Mouse (Mus musculus): ENCODE data around the gene Jup. TPM values are rescaled to one million over a fixed set of nuclear protein-coding genes. Genes with fewer than 3 reads are reported as not detected.
A peak's percentile ranks its signal among the peaks of the same experiment; 100 is the strongest.

Jup gene
- polyA plus RNA-seq, 1 experiment from 2014 or later: 73.6 TPM

DNA sequence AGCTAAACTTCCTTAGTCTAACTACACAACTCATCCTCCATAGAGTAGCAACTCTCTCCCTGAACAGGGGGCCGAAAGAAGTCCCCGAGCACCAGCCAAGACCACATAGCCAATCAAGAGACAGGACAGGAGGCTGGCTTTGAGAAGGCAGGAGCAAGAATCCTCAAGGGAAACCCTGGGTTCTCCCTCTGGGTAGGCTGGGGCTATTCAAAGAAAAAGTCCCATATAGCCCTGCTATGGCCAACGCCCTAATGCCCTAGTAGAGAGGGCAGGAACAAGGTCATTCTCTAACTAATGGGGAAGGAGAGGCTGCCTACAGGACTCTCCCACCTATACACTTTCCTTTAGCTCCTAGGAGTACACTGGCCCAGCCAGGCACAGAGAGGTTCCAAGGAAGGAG lies 12.5 kb downstream of the Jup start:
- Histone ChIP-seq H3K9me3 (no peaks in the 10 kb centered on the region), H3K4me3 (no peak overlapping the region), H3K4me2 (replicated peaks) (no peak overlapping the region), H3K27me3 (no peaks in the 10 kb centered on the region), H3K36me3 (peaks cover 57% of the 10 kb centered on the region), H3K9ac (no peak overlapping the region), H3K4me1 (peaks cover 19% of the 10 kb centered on the region), H3K27ac (no peak overlapping the region)
- 78% methylated on average over 3 of the region's 3 CpGs for WGBS
- no peak for ATAC-seq (ENCODE audit: low FRiP score, low read depth)

DNA sequence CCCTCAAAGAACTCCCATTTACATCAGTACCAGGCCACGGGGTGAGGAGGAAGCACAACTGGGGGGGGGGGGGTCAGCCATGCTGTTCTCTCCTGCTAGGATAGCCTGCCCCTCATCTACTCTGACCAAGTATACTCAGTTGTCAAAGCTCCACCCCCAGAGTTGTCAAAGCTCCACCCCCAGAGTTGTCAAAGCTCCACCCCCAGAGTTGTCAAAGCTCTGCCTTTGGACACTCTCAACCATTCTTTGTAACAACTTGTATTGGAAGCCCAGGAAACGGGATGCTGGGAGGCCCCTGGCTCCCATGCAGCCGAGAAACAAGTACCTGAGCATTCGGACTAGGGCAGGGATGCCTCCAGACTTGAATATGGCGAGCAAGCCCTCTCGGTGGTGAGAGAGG lies 14.9 kb downstream of the Jup start:
- H3K4me3 ChIP-seq: no peak overlapping the region
- ATAC-seq (ENCODE audit: low FRiP score, low read depth): no peak

DNA sequence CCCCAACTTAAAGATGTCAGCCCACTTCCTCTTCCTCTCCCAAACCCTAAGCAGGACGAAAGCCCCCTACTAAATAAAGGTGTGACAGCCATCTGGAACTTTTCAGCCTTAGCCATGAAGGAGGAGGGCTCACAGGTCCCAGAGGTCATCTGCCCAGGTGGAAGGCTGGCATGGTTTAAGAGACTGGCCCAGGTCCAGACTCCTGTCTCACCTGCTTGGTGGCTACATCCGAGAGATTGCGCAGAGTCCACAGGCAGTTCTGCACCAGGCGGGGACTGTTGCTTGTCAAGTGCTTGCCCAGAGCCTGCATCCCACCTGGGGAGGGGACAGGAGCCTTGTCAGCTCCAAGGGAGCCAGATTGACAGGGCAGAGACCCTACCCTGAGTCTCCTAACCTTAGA lies 18.3 kb downstream of the Jup start:
- 84% methylated on average over 4 of the region's 4 CpGs for WGBS
- no peak overlapping the region for H3K4me3 ChIP-seq

More for the DNA sequence above, 14.9 kb downstream of the Jup start:
- H3K27ac ChIP-seq: no peak overlapping the region
- H3K4me1 ChIP-seq: peaks cover 7% of the 10 kb centered on the region
- no peak overlapping the region for H3K4me2 ChIP-seq (replicated peaks)
- no peak overlapping the region for H3K9ac ChIP-seq
- H3K27me3 ChIP-seq: no peaks in the 10 kb centered on the region
- whole genome bisulfite sequencing: 74% methylated on average over 6 of the region's 6 CpGs
- H3K9me3 ChIP-seq: no peaks in the 10 kb centered on the region
- peaks cover 76% of the 10 kb centered on the region for H3K36me3 ChIP-seq

DNA sequence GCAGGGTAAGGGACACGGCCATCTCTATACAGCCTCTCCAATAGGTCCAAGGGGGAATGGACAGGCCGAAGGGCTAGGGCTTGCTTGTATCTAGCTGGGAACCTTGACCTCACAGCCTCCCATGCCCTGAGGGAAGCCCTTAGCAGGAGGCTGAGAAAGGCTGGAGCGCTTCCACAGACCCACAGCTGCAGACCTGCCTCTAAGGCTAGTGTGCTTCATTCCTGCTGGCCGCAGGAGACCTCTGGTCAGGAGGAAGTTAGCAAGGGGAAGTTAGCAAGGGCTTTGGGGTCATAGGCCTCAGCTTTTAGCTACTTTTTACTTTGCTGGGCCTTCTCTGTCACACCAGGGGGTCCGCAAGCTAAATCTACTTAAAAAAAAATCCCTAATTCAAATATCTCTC lies 19.1 kb downstream of the Jup start:
- WGBS: 92% methylated on average over 5 of the region's 5 CpGs
- H3K9me3 ChIP-seq: no peaks in the 10 kb centered on the region
- H3K4me1 ChIP-seq: no peaks in the 10 kb centered on the region
- peaks cover 89% of the 10 kb centered on the region for H3K36me3 ChIP-seq
- H3K27me3 ChIP-seq: no peaks in the 10 kb centered on the region
- no peak overlapping the region for H3K4me2 ChIP-seq (replicated peaks)
- H3K9ac ChIP-seq: no peak overlapping the region
- no peak overlapping the region for H3K27ac ChIP-seq
- H3K4me3 ChIP-seq: no peak overlapping the region
- no peak for ATAC-seq (ENCODE audit: low FRiP score, low read depth)

More for the DNA sequence above, 18.3 kb downstream of the Jup start:
- no peak overlapping the region for H3K27ac ChIP-seq
- H3K27me3 ChIP-seq: no peaks in the 10 kb centered on the region
- peaks cover 88% of the 10 kb centered on the region for H3K36me3 ChIP-seq
- ATAC-seq (ENCODE audit: low FRiP score, low read depth): no peak
- no peaks in the 10 kb centered on the region for H3K9me3 ChIP-seq
- no peaks in the 10 kb centered on the region for H3K4me1 ChIP-seq
- H3K4me2 ChIP-seq (replicated peaks): no peak overlapping the region
- H3K9ac ChIP-seq: no peak overlapping the region

DNA sequence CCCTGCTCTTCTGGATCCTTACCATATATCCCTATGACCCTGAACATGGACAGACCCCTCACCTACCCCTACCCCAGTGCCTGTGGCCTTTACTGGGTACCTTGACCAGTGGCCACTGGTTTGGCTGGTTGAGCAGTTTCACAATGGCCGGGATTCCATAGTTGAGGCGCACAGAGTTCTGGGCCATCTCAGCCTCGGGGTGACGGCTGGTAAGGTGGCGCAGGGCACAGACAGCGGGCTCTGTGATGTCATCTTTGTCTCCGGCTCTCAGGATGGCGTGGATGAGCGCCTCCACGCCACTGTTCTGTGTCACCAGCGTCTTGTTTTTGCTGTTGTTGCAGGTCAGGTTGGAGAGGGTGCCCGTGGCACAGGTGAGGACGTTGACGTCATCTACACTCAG lies 19.6 kb downstream of the Jup start:
- WGBS: 94% methylated on average over 14 of the region's 14 CpGs
- Histone ChIP-seq H3K9me3 (no peaks in the 10 kb centered on the region), H3K9ac (no peak overlapping the region), H3K27me3 (no peaks in the 10 kb centered on the region), H3K4me1 (no peaks in the 10 kb centered on the region), H3K4me2 (replicated peaks) (no peak overlapping the region), H3K4me3 (no peak overlapping the region), H3K36me3 (peaks cover 88% of the 10 kb centered on the region), H3K27ac (no peak overlapping the region)
- no peak for ATAC-seq (ENCODE audit: low FRiP score, low read depth)

DNA sequence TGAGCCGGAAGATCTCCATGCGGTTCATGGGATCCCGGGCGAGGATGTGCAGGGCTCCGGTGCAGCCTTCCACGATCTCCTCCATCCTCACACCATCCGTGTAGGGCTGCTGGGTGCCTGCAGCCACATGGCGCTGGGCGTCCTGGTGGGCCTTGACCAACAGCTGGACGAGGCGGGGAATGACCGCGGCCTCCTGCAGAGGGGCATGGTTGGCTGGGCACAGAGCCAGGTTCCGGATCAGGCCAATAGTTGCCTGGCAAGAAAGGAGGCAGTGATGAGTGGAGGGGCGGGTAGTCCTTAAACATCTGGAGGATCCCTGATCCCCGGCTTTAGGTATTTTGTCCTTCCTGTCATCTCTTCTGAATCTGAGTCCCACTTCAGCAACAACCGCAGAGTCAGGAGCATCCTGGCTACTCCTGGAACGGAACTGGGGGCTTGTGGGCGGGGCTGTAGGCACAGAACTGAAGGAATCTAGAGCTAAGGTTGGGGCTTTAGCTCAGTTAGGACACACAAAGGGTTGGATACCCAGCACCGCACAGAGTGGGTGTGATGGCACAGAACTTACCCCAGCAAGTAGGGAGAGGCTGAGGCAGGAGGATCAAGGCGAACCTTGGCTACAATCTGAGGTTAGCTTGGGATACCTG lies 20.7 kb downstream of the Jup start:
- Histone ChIP-seq H3K9ac (no peak overlapping the region), H3K4me3 (no peak overlapping the region), H3K27ac (no peak overlapping the region), H3K9me3 (no peaks in the 10 kb centered on the region), H3K36me3 (peaks cover 88% of the 10 kb centered on the region), H3K4me2 (replicated peaks) (no peak overlapping the region), H3K4me1 (no peaks in the 10 kb centered on the region), H3K27me3 (no peaks in the 10 kb centered on the region)
- no peak for ATAC-seq (ENCODE audit: low FRiP score, low read depth)
- WGBS: 90% methylated on average over 21 of the region's 21 CpGs

DNA sequence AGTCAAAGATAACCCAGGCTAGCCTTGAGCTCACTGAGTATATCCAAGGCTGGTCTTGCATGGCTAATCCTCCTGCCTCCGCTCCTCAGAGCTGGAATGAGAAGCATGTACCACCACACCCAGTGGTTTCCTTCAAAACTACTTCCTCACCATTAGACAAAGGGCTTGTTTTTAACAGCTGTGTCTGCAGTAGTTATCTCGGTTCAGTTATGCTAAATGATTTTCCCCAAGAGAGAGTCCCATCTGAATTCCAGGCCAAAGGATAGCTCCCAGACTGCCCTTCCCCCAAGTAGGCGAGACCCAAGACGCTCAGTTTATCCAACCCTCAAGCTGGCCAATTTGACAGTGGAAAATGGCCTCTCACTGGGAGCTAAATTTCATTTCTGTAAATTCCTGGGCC lies 21.6 kb downstream of the Jup start:
- 78% methylated on average over 4 of the region's 4 CpGs for WGBS
- no peak overlapping the region for H3K27ac ChIP-seq
- no peak overlapping the region for H3K4me3 ChIP-seq
- peaks cover 83% of the 10 kb centered on the region for H3K36me3 ChIP-seq
- H3K9me3 ChIP-seq: no peaks in the 10 kb centered on the region
- H3K4me1 ChIP-seq: no peaks in the 10 kb centered on the region
- H3K4me2 ChIP-seq (replicated peaks): no peak overlapping the region
- no peak overlapping the region for H3K9ac ChIP-seq
- H3K27me3 ChIP-seq: no peaks in the 10 kb centered on the region
- ATAC-seq (ENCODE audit: low FRiP score, low read depth): no peak

DNA sequence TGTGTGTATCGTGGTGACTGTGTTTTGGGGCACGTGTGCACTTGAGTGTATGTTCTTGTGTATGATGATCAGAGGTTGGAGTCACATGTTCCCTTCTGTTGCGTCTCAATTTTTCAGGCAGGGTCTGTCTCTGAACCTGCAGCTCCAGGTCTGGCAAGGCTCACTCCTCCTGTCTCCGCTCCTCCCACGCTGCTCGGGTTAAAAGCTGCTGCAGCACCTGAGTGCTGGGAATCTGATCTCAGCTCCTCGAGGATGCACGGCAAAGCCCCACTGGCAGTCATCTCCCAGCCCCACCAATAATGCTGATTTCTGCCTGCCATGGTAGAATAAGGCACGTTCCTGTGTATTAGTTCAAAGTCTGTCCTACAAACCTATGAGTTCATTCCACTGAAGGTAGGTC lies 22.4 kb downstream of the Jup start:
- Histone ChIP-seq H3K4me3 (no peak overlapping the region), H3K4me1 (no peaks in the 10 kb centered on the region), H3K4me2 (replicated peaks) (no peak overlapping the region), H3K27ac (no peak overlapping the region), H3K9ac (no peak overlapping the region), H3K36me3 (peaks cover 76% of the 10 kb centered on the region), H3K9me3 (no peaks in the 10 kb centered on the region), H3K27me3 (no peaks in the 10 kb centered on the region)
- no peak for ATAC-seq (ENCODE audit: low FRiP score, low read depth)
- 87% methylated on average over 9 of the region's 9 CpGs for WGBS

DNA sequence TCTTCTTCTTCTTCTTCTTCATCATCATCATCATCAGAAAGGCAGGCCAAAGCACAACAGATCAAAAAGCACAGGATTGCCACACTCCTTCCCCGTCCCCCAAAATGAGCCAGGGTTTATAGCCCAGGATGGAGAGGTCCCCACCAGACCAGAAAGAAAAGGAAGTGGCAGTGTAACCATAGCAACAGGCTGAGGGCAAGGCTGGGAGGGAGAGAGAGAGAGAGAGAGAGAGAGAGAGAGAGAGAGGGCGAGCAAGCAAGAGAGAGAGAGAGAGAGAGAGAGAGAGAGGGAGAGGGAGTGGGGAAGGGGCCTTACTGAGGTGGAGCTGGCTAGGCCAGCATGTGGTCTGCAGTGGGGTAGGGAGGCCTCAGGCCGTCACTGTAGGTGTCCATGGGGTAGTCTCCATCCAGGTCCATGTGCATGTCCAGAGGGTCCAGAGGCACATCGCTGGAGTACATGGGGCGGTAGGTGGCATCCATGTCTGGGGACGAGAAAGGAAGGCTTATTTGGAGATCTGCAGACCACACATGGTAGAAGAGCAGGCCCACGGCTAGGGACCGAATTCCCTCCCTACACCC lies 25.5 kb downstream of the Jup start:
- H3K27me3 ChIP-seq: no peaks in the 10 kb centered on the region
- H3K27ac ChIP-seq: no peak overlapping the region
- no peak overlapping the region for H3K4me2 ChIP-seq (replicated peaks)
- 0 out of 2 replicates have a peak overlapping the region, but pooled peaks have one; percentile 25 for H3K9ac ChIP-seq
- no peaks in the 10 kb centered on the region for H3K4me1 ChIP-seq
- ATAC-seq (ENCODE audit: low FRiP score, low read depth): no peak
- no peak overlapping the region for H3K4me3 ChIP-seq
- WGBS: 52% methylated on average over 7 of the region's 8 CpGs
- no peaks in the 10 kb centered on the region for H3K9me3 ChIP-seq
- peaks cover 56% of the 10 kb centered on the region for H3K36me3 ChIP-seq

DNA sequence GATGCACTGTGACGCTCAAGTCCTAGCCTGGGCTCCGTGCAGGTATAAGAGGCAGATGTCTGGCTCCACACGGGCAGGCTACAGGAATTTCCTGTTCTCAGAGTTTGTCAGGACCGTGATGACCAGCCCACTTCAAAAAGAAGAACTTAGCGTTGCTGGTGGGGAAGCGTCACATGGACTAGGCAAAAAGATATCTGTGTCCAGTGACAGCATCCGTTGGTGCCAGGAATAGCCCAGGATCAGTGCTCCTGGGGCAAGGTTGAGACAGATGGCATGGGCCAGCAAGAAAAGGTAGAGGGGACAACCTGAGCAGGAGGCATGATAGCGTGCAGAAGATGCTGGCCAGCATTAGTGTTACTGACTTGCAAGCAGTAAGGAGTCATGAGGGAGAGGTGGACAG lies 27.7 kb downstream of the Jup start:
- H3K36me3 ChIP-seq: peaks cover 36% of the 10 kb centered on the region

DNA sequence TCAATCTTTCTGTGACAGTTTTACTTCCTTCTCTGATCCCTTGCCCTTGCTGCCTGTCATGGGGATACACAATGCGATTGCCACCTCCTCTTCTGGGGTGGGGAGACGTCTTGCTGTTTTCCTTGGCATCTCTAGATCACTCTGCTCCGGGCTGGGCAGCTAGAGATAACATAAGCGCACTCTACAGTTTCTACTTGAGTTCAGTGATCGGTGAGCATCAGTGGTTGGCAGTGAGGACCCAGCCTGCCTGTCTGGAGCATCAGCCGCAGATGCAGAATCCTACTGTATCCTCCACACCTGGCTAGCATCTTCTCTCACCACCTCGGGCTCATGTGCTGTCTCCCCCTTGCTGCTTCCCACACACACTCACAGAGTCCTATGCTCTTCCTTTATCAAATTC lies 28.4 kb downstream of the Jup start:
- Histone ChIP-seq H3K9ac (no peak overlapping the region), H3K4me3 (no peak overlapping the region), H3K4me2 (replicated peaks) (no peak overlapping the region), H3K27me3 (no peaks in the 10 kb centered on the region), H3K9me3 (no peaks in the 10 kb centered on the region), H3K4me1 (no peaks in the 10 kb centered on the region), H3K27ac (no peak overlapping the region), H3K36me3 (peaks cover 32% of the 10 kb centered on the region)
- 63% methylated on average over 7 of the region's 7 CpGs for WGBS
- ATAC-seq (ENCODE audit: low FRiP score, low read depth): no peak

More for the DNA sequence above, 27.7 kb downstream of the Jup start:
- 75% methylated on average over 8 of the region's 8 CpGs for WGBS
- H3K4me3 ChIP-seq: no peak overlapping the region
- H3K27me3 ChIP-seq: no peaks in the 10 kb centered on the region
- no peak overlapping the region for H3K9ac ChIP-seq
- ATAC-seq (ENCODE audit: low FRiP score, low read depth): no peak
- H3K27ac ChIP-seq: no peak overlapping the region
- no peaks in the 10 kb centered on the region for H3K4me1 ChIP-seq
- H3K4me2 ChIP-seq (replicated peaks): no peak overlapping the region
- no peaks in the 10 kb centered on the region for H3K9me3 ChIP-seq

DNA sequence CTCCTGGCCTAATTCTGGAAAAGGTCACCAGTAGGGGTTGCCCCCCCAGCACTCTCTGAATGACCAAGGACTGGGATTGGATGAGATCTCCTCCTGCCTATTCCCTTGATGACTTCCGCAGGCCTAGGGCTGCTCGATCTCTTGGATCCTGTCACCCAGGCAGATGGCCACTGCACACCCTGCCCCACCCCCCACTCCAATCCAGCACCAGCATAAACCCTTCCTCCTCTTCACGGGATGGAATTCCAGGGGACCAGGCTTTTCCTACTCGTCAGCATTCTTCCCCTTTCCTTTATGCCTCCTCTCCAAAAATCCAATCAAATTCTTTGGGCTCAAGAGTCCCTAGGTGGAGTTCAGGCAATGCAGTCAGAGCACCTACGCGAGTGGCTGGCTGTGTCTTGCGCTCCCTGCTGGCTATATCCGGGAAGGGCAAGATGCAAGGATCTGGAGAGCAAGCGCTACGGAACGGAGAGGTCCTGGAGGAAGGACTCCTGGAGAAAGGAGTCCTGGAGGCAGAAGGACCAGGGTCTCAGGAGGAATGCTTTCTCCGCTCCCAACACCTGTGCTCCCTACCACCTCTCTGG lies 34.5 kb downstream of the Jup start:
- H3K9ac ChIP-seq: no peak overlapping the region
- H3K27me3 ChIP-seq: peaks cover 30% of the 10 kb centered on the region
- WGBS: 12% methylated on average over 12 of the region's 12 CpGs
- 0 out of 2 replicates have a peak overlapping the region, but pooled peaks have one; percentile 3 for H3K4me2 ChIP-seq (replicated peaks)
- peak; percentile 42; the same call in 1 of the 2 replicates for ATAC-seq (ENCODE audit: low FRiP score, low read depth)
- H3K4me3 ChIP-seq: no peak overlapping the region
- H3K27ac ChIP-seq: no peak overlapping the region
- 0 out of 2 replicates have a peak, but pooled peaks cover 2% of the 10 kb centered on the region for H3K4me1 ChIP-seq
- H3K9me3 ChIP-seq: no peaks in the 10 kb centered on the region
- H3K36me3 ChIP-seq: no peaks in the 10 kb centered on the region

Measured in limb, embryonic 13.5 days (tissue).